Mouse (Mus musculus) adipose tissue, adult 10 weeks (tissue): ENCODE data around the gene Zdhhc22. TPM values are rescaled to one million over a fixed set of nuclear protein-coding genes. Genes with fewer than 3 reads are reported as not detected.

Experiments used
- polyA plus RNA-seq: library from polyadenylated mRNA; stranded (reverse); fragments of 350-450 nt; fragmentation: Illumina TruSeq; extraction: RNeasy Lipid Tissue Mini Kit (QIAGEN cat#74804); gene quantifications from one replicate; pipeline ENCODE4 v1.2.3, GENCODE M21; 2014; ENCODE audit warnings: low read depth, low replicate concordance

Gene Zdhhc22
- not detected for polyA plus RNA-seq

GRCm38 (mm10) chr12:86989890-86990754, at the start of gene Zdhhc22:
Gene Zdhhc22, minus strand, starts transcription at chr12:86990430.

GRCm38 (mm10) chr12:87021040-87021439, 30.8 kb upstream of the Zdhhc22 start, which contains the start of gene Tmem63c:
Gene Tmem63c, plus strand, starts transcription at chr12:87021340.

DNA sequence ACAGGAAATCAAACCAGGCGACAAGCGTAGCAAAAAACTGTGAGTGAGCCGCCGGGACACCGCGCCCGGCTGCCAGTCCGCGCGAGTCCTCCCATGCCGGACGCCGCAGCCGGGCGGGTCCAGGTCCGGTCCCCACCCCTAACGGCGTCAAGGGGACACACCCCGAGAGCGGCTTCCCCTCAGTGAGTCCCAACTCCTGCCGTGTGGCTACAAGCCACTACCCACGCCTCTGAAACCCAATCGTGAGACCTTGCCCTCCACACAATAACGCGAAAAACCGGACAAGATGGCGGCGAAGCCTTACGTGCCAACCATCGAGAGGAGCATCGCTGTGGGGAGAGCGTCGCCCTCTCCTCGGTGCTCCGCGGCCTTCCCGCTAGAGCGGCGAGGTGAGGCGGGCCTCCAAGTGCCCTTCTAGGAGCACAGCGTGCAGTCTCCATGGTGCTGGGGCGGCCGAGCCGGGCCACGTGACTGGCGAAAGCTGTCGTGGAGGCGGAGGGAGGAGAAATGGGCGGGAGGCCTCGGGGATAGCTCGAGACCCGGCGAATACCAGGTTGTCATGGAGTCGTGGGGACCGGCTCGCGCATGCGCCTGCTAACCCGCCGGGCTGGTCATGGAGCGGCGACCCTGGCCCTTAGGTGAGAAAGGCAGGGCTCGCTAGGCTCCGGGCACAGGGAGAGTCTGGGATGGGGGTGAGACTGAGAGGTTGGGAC, 43.2 kb downstream of the Zdhhc22 start, which contains the start of gene Cipc:
Gene Cipc (plus strand): TSS at position 182 of the 713 bp plus-strand sequence.

Other genes starting within 250 kb of the Zdhhc22 start
- gene Irf2bpl, start 105.6 kb downstream of the Zdhhc22 start, polyA plus RNA-seq: 29.4 TPM
- 27.1 TPM for gene Cipc, start 43.4 kb downstream of the Zdhhc22 start, polyA plus RNA-seq
- 0.27 TPM for gene Tmem63c, start 30.9 kb upstream of the Zdhhc22 start, polyA plus RNA-seq
- gene Ngb, start 112.1 kb upstream of the Zdhhc22 start, polyA plus RNA-seq: 0.50 TPM
- 496 TPM for gene Gstz1, start 156.7 kb upstream of the Zdhhc22 start, polyA plus RNA-seq
- gene Pomt2, start 157.5 kb upstream of the Zdhhc22 start, polyA plus RNA-seq: 10.4 TPM
- 1.4 TPM for gene Samd15, start 209.3 kb upstream of the Zdhhc22 start, polyA plus RNA-seq
- gene Tmed8, start 210.0 kb upstream of the Zdhhc22 start, polyA plus RNA-seq: 6.8 TPM
- gene Noxred1, start 248.3 kb upstream of the Zdhhc22 start, polyA plus RNA-seq: 1.2 TPM